ENCODE assay signal across 9 mouse cellular contexts in genomic region chr6:22002521-22003199, GRCm38 (mm10). TPM values are rescaled to one million over a fixed set of nuclear protein-coding genes. Genes with fewer than 3 reads are reported as not detected.
DNase-seq lines count a peak whose midpoint lies in the region; ATAC-seq and TF ChIP-seq lines count a peak whose summit lies in the region.
"Had no signal": no experiment of that assay in that cellular context is flagged by ENCODE, and none has a peak within 500 bp of the region (broad histone marks: within the 10 kb centered on the region; RNA-seq: fewer than 3 reads in every experiment).

No protein-coding gene starts in this region.

- peak; percentile 49; the same call in 1 of the 2 replicates for TF ChIP-seq POLR2A in heart, adult 2 months (IDR thresholded peaks at IDR 0.05; ENCODE audit: insufficient read depth, low read depth, low read length)

- no peak for DNase-seq in lung, postnatal 25 days (ENCODE audit: low spot score)
- DNase-seq in heart, adult 2 months = peak; percentile 51 to 52
- no peak for DNase-seq in hindbrain, postnatal 0 days (ENCODE audit: low spot score)
- no peak for DNase-seq in left cerebral cortex, adult 9 months (ENCODE audit: low spot score in 2 of 2)
- DNase-seq in frontal cortex, postnatal 36 days (ENCODE audit: low spot score in 2 of 2) = no peak
- DNase-seq in gastrocnemius, postnatal 14 days = no peak

- peaks cover 55% of the 10 kb centered on the region for H3K4me1 ChIP-seq in lung, embryonic 15.5 days
- peaks cover 25% of the 10 kb centered on the region for H3K4me1 ChIP-seq in heart, adult 2 months (ENCODE audit: control insufficient read depth, insufficient read depth, low read length)
- no peaks in the 10 kb centered on the region for H3K4me1 ChIP-seq in hindbrain, postnatal 0 days (ENCODE audit: insufficient read depth, low read length)

- no peaks in the 10 kb centered on the region for H3K79me2 ChIP-seq in heart, adult 2 months (replicated peaks; ENCODE audit: control insufficient read depth, insufficient read depth, low read length)

- peak overlapping the region; percentile 36 for H3K4me2 ChIP-seq in lung, embryonic 15.5 days
- H3K4me2 ChIP-seq in hindbrain, postnatal 0 days (ENCODE audit: low read depth, low read length) = peak overlapping the region; percentile 11; the same call in 1 of the 2 replicates

- intact Hi-C loops in heart, adult 2 months (cut with DNase I) = no loop called here
- intact Hi-C loops in gastrocnemius, postnatal 14 days (cut with DNase I; ENCODE audit: low total_unique reads) = no loop called here

- H3K9me3 ChIP-seq in lung, embryonic 15.5 days = no peaks in the 10 kb centered on the region
- no peaks in the 10 kb centered on the region for H3K9me3 ChIP-seq in hindbrain, postnatal 0 days (ENCODE audit: low read length)

- peak overlapping the region; percentile 87 for H3K27ac ChIP-seq in lung, embryonic 15.5 days
- H3K27ac ChIP-seq in heart, adult 2 months = peak overlapping the region; percentile 56
- H3K27ac ChIP-seq in hindbrain, postnatal 0 days = 0 out of 2 replicates have a peak overlapping the region, but pooled peaks have one; percentile 11

- peak; percentile 43; the same call in 1 of the 2 replicates for ATAC-seq in lung, embryonic 15.5 days (ENCODE audit: borderline replicate concordance, extremely low read depth, low FRiP score, low TSS enrichment)
- ATAC-seq in hindbrain, postnatal 0 days = no peak
- ATAC-seq in neutrophil, adult 5-6 weeks (ENCODE audit: extremely low read depth, insufficient number of reproducible peaks, low FRiP score, poor library complexity, severe bottlenecking) = 0 out of 2 replicates have a peak, but pooled peaks have one; percentile 11

- TF ChIP-seq EP300 in heart, adult 2 months (IDR thresholded peaks at IDR 0.05; ENCODE audit: insufficient read depth, low read depth, low read length) = no peak

- 47% methylated on average over 17 of the region's 17 CpGs for WGBS in lung, embryonic 15.5 days
- WGBS in heart, adult 2 months = 56% methylated on average over 17 of the region's 17 CpGs
- 46% methylated on average over 17 of the region's 17 CpGs for WGBS in hindbrain, postnatal 0 days

- H3K9ac ChIP-seq in lung, embryonic 15.5 days = 0 out of 2 replicates have a peak overlapping the region, but pooled peaks have one; percentile 3
- no peak overlapping the region for H3K9ac ChIP-seq in heart, adult 2 months (ENCODE audit: low read depth, low read length)
- H3K9ac ChIP-seq in hindbrain, postnatal 0 days (replicated peaks; ENCODE audit: low read length) = no peak overlapping the region

- H3K4me3 ChIP-seq in lung, embryonic 15.5 days = no peak overlapping the region
- H3K4me3 ChIP-seq in heart, adult 2 months = no peak overlapping the region
- no peak overlapping the region for H3K4me3 ChIP-seq in hindbrain, postnatal 0 days (ENCODE audit: low read length)

- TF ChIP-seq CTCF in heart, adult 2 months (IDR thresholded peaks at IDR 0.05) = no peak
- TF ChIP-seq CTCF in hindbrain, postnatal 0 days (IDR thresholded peaks at IDR 0.05; ENCODE audit: low read depth) = no peak

- H3K27me3 ChIP-seq in lung, embryonic 15.5 days = no peaks in the 10 kb centered on the region
- no peaks in the 10 kb centered on the region for H3K27me3 ChIP-seq in heart, adult 2 months (ENCODE audit: control insufficient read depth, insufficient read depth, low read length)
- no peaks in the 10 kb centered on the region for H3K27me3 ChIP-seq in hindbrain, postnatal 0 days (ENCODE audit: insufficient read depth, low read length)

- no peaks in the 10 kb centered on the region for H3K36me3 ChIP-seq in lung, embryonic 15.5 days
- peaks cover 31% of the 10 kb centered on the region for H3K36me3 ChIP-seq in heart, adult 2 months (ENCODE audit: control insufficient read depth, insufficient read depth, low read length)
- no peaks in the 10 kb centered on the region for H3K36me3 ChIP-seq in hindbrain, postnatal 0 days (ENCODE audit: insufficient read depth, low read length)

RNA-seq across cellular contexts. Expression of gene Cped1, which starts 16.9 kb away (rescaled TPM):
- polyA plus RNA-seq in lung, embryonic 15.5 days (2015; fragmentation: Nextera tagmentation; extraction: Ambion mirVana) = 24.3 and 25.0 TPM in 2 replicates
- total RNA-seq in heart, adult 2 months (2021) = 10 to 100 TPM; 23.0 to 23.3 TPM
- polyA plus RNA-seq in heart, adult 2 months (2012; rRNA removed) = 6.9 and 13.5 TPM in 2 replicates
- 2.6 and 4.6 TPM in 2 replicates for total RNA-seq in hindbrain, postnatal 0 days (2014; rRNA removed)
- 2.5 and 3.1 TPM in 2 replicates for polyA plus RNA-seq in hindbrain, postnatal 0 days (2015; fragmentation: Nextera tagmentation; extraction: Ambion mirVana)
- total RNA-seq in neutrophil, adult 5-6 weeks (2017) = 1.0 and 1.7 TPM in 2 replicates
- total RNA-seq in gastrocnemius, postnatal 14 days (2021) = 10 to 100 TPM; 15.6 to 16.3 TPM
- total RNA-seq: MEL had no signal

RNA-seq across cellular contexts. Expression of gene Ing3, which starts 53.3 kb away (rescaled TPM):
- 49.6 and 56.6 TPM in 2 replicates for polyA plus RNA-seq in lung, embryonic 15.5 days (2015; fragmentation: Nextera tagmentation; extraction: Ambion mirVana)
- total RNA-seq in heart, adult 2 months (2021) = 10 to 100 TPM; 12.1 to 14.9 TPM
- 5.1 and 7.9 TPM in 2 replicates for polyA plus RNA-seq in heart, adult 2 months (2012; rRNA removed)
- 9.4 and 13.3 TPM in 2 replicates for total RNA-seq in hindbrain, postnatal 0 days (2014; rRNA removed)
- polyA plus RNA-seq in hindbrain, postnatal 0 days (2015; fragmentation: Nextera tagmentation; extraction: Ambion mirVana) = 38.7 and 39.9 TPM in 2 replicates
- total RNA-seq in neutrophil, adult 5-6 weeks (2017) = 52.4 and 74.4 TPM in 2 replicates
- 10 to 100 TPM; 10.6 to 12.0 TPM for total RNA-seq in gastrocnemius, postnatal 14 days (2021)

Comparison
In these comparisons a context has a peak if more than half of its experiments do, and no peak if none do; other contexts are left out.
1. H3K27ac ChIP-seq: peak in every context shown above with its lines; median percentile 87 in lung, embryonic 15.5 days; 56 in heart, adult 2 months; 11 in hindbrain, postnatal 0 days.
2. DNase-seq: peak in heart, adult 2 months (2 of 2); none in lung, postnatal 25 days (single experiment), hindbrain, postnatal 0 days (single experiment), left cerebral cortex, adult 9 months (0 of 2), frontal cortex, postnatal 36 days (0 of 2) and gastrocnemius, postnatal 14 days (single experiment).